Mouse (Mus musculus) right cerebral cortex, adult 18-20 months (tissue): ENCODE data around the gene Was.
"Not testable (repeated sequence)": the region's sequence is repeated elsewhere in the genome, so short reads cannot be mapped to it uniquely, and the experiment has no call there.

ENCODE experiments used
- DNase-seq: peaks from one replicate; pipeline ENCODE4 v3.0.0; 2022; ENCODE audit warnings: mixed read lengths

Gene Was

DNA sequence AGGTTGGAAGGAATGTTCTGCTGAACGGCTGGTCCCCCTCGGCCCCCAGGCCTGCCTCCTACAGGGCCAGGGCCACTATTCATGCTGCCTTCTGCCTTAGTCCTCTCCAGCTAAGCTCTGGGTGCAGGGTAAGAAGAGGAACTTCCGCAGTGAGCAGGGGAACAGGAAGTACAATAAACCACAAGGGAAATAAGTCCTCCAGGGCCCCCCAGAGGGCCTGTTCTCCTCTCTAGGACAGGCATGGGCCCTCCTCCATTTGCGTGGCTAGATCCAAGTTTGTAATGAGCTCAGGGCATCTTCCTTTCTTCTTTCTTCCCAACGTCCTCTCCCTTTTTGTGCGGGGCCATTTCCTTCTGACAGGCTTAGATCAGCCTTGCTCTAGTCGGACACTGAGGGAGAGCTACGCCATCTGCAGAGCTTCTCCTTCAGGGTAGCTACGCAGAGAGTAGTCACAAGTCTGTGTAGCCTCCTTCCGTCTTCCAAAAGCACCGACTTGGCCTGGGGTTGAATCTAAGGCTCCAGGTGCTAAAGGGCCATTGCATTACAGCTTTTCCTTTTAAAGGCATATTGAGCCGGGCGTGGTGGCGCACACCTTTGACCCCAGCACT is at the start of gene Was:
Gene Was (minus strand): TSS at position 153 of the 608 bp plus-strand sequence.
- DNase-seq, result no peak

DNA sequence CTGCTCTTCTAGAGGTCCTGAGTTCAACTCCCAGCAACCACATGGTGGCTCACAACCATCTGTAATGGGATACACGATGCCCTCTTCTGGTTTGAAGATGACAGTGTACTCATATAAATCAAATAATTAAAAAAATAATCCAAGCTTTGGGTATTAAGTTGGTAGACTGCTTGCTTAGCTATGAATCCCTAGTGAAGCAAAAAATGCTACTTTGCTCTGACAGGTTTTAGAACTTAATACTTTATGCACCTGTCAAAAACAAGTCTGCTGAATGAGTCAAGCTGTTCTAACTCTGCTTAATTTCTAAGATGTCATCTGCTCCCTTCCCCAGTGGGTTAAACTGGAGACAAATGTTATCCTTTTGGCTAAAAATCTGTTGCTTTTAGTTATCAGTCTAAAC is 49.2 kb upstream of the Was start:
- DNase-seq, result no peak

- DNase-seq, result no peak
These were observed 45.6 kb upstream of the Was start for GRCm38 (mm10) chrX:8135886-8136285.

- peak; percentile 93 for DNase-seq
These were observed 42.0 kb upstream of the Was start, which contains the start of gene Wdr13 for GRCm38 (mm10) chrX:8132017-8132976. Gene Wdr13, minus strand, starts transcription at chrX:8132892.

- no peak for DNase-seq
These were observed 41.1 kb upstream of the Was start for GRCm38 (mm10) chrX:8131393-8131792.

GRCm38 (mm10) chrX:8125235-8125634 is 34.9 kb upstream of the Was start:
- DNase-seq, result no peak

- DNase-seq, result no peak
These were observed 33.6 kb upstream of the Was start for GRCm38 (mm10) chrX:8123821-8124470.

GRCm38 (mm10) chrX:8117264-8117663 is 27.0 kb upstream of the Was start:
- DNase-seq, result no peak

GRCm38 (mm10) chrX:8115275-8115674 is 25.0 kb upstream of the Was start:
- no peak for DNase-seq

DNA sequence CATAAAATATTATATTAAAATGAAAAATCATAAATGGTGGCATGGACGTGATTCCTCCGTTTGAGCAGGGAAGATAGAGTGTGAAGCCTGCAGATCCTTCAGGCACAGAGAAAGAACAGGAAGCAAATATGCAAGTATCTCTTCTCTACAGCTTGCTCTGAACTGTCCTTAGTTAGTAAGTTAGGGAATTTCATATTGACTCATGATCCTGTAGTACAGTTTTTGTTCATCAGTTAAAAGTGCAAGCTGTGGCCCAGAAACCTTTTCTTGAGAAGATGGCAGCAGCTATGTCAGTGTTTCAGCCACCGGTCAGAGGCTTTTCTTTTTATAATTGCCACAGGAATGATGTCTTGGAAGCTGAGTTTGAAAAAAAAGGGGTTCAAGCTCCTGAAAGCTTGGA is 14.7 kb upstream of the Was start:
- no peak for DNase-seq

- DNase-seq, result no peak
These were observed 11.9 kb upstream of the Was start for GRCm38 (mm10) chrX:8102213-8102668.

DNA sequence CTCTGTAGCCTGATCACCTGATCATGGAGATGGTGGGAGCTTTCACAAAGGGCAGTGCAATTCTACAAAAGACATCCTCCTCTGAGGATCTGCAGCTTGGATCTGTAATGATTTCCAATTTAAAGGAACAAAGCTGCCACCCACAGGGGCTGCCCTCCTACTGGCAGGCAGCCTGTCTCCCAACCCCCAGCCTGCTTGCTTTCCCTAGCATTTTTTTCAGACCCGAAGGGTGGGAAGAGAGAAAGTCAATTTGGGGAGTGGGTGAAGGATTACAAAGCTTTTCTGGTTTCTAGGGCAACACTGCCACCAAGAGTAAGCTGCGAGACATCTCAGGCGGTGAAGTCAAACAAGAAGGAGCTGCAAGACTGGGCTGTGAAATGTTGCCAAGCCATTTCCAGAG is 10.7 kb upstream of the Was start:
- peak; percentile 50 for DNase-seq

DNA sequence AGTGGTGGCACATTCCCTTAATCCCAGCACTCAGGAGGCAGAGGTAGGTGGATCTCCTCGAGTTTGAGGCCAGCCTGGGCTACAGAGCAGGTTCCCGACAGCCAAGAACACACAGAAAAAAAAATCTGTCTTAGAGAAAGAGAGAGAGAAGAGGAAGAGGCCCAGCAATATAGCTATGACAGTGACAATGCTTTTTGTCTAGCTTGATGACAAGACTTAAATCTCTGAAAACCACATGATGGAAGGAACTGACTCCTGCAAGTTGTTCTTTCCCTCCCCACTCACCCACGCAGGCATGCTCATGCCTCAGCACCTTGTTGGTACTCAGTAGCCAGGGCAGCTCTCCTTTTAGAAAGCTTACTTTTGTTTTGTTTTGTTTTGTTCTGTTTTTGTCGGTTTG is 9.1 kb upstream of the Was start:
- no peak for DNase-seq

DNA sequence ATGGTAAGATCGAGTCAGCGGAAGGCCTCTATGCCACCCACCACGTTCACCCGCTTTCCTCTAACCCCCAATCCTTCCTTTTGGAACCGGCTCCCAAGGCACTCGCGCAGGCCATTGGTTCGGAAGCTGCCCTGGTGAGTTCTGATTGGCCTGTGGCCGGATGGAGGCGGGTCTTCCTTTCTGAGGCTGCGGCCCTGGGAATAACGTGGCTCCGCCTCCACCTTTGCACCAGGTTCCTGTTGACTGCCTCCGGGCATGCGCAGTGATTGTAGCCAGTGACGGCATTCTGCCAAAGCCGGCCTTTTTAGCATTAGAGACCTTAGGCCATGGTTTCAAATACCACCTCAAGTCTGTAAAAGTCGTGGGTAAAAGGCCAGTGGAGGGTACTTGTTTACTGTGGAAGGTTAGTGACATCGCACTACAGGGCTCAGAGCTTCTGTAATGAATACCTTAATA is 6.5 kb upstream of the Was start:
- DNase-seq, result peak; percentile 96

DNA sequence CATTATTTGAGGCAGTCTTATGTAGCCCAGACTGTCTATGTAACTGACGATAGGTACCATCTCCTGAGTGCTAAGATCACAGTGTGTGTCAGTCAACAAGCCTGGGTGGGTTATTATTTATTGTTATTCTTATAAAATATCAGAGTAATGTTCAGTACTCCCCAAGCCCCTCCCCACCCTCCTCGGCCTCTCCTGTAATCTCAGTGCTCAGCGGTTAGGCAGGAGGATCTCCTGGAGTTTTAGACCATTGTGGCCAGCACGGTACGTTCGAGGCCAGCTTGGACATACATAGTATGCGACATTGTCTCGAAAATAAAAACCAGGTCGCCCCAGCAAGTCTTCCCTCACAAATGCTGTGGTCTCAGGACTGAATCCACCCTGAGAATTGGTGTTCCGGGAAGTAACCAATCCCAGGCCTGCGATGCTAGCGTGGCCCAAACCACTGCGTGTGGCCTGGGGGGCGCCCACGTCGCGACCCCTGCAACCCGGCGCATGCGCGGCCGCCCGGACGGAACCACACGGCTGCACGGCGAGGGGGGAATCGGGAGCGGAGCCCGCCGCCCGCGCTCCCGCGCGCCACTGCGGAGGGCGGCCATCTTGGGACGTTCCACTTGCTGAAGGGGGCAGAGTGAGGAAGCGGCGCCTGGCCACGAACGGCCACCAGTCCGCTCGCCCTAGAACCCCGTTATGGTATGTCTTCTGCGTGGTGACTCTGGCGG is 5.9 kb upstream of the Was start:
- peak; percentile 73 for DNase-seq

DNA sequence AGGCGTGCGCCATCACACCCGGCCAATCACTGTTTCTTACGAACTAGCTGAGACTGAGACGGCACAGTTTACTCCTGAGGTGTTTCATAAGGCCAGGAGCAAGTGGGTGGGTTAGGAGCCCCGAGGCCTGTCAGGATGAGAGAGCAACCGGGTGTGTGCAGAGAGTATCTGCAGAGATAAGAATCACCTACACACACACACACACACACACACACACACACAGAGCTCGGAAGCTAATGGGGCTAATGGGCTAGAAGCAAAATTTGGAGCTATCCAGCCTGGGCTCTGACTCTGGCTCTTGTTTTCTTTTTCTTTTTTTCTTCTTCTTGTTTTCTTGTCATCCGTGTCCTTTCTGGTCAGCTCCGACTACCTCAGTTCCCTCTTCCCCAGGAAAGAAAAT is 5.2 kb upstream of the Was start:
- peak; percentile 2 for DNase-seq

DNA sequence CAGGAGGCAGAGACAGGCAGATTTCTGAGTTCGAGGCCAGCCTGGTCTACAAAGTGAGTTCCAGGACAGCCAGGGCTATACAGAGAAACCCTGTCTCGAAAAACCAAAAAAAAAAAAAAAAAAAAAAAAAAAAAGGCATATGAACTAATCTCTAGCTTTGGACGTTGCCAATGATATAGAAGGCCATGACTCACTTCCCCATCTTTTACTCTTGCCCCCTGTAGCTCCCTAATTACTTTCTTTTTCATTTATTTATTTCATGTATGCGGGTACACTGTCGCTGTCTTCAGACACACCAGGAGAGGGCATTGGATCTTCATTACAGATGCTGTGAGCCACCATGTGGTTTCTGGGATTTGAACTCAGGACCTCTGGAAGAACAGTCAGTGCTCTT is 653 bp upstream of the Was start:
- not testable (repeated sequence) for DNase-seq

- DNase-seq, result no peak
These were observed 552 bp downstream of the Was start for GRCm38 (mm10) chrX:8089746-8090145.

DNA sequence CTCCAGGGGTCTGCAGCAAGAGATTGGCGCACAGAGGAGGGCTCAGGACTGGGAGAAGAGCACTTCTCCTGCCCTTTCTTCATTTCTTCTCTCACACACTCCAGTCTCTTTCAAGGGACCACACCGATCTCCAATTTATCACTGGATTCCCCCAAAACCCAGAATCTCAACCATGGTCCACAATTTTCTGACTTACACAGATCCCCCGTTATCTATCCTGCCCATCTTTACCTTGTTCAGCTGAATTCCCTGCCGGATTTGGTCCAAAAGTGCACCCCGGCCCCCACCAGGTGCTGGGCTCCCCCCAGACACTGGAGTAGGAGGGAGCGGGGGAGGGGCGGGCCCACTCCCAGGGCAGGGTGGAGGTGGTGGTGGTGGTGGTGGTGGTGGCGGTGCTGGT is 4.7 kb downstream of the Was start:
- DNase-seq, result no peak

GRCm38 (mm10) chrX:8084771-8085259 is 5.5 kb downstream of the Was start:
- no peak for DNase-seq

GRCm38 (mm10) chrX:8075104-8075503 is 15.2 kb downstream of the Was start:
- no peak for DNase-seq

DNA sequence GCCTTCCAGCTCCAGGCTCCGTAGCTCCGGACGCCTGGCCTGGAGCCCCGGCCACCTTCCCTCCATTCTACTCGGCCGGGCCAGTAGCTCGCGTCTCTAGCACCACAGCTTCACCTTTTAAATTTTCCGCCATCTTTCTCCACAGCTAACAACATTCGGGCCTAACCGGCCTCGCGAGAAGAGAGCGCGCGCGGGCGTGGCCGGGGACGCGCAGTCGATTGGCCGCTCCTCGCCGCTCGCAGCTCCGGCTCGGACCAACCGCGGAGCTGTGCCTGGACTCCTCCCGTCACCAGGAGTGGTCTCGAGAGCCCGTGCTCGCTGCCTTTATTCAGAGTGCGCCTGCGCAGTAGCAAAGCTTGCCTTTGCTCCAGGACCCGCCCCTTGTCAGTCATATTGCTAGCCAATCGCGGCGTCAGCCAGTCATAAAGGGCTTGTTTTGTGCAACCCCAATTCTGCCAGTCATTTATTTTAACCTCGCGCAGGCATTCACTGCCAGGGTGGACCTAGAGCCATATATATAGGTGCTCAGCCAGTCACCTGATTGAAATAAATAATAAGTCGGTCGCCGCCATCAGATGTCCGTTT is 15.8 kb downstream of the Was start, which contains the start of gene Suv39h1:
Gene Suv39h1 (minus strand): TSS at position 331 of the 585 bp plus-strand sequence.
- DNase-seq, result peak; percentile 95
